Mouse (Mus musculus): ENCODE data around the gene Renbp.

GRCm38 (mm10) chrX:73949341-73949740, 18.7 kb upstream of the Renbp start:
- TF ChIP-seq CTCF (IDR thresholded peaks at IDR 0.05; ENCODE audit: extremely low read depth, insufficient read depth, insufficient read length, insufficient replicate concordance) (no peak), POLR2A (IDR thresholded peaks at IDR 0.05; ENCODE audit: low read depth, low read length) (no peak)

Measured in spleen, adult 2 months (tissue).